Mouse (Mus musculus) limb, embryonic 14.5 days (tissue): ENCODE results near the gene Itpr2. TPM values are rescaled to one million over a fixed set of nuclear protein-coding genes. Genes with fewer than 3 reads are reported as not detected.

Experiments
- ATAC-seq: fragments of 200-750 bp; cut with Nextera tagmentation; 2 replicates; pipeline ENCODE4 v1.8.0; 2017; ENCODE audit warnings: low read depth, moderate number of reproducible peaks, moderate TSS enrichment; ENCODE audit not compliant: low FRiP score
- DNase-seq: peaks from one replicate; pipeline ENCODE4 v3.0.0-alpha.2; 2015; ENCODE audit warnings: low spot score
- H3K27ac ChIP-seq: fragments of 300-500 bp; sonication (generic); replicated peaks from 2 replicates; pipeline ENCODE4 v1.5.1; 2014; ENCODE audit warnings: low read depth, mild to moderate bottlenecking, low read length, moderate library complexity, mixed read lengths
- H3K27me3 ChIP-seq: fragments of 300-500 bp; sonication (generic); 2 replicates; pipeline ENCODE4 v1.6.1; 2014; ENCODE audit warnings: low read length, mixed read lengths; ENCODE audit not compliant: control insufficient read depth, insufficient read depth
- H3K36me3 ChIP-seq: fragments of 300-500 bp; sonication (generic); 2 replicates; pipeline ENCODE4 v1.6.1; 2014; ENCODE audit warnings: mild to moderate bottlenecking, low read length, moderate library complexity, mixed read lengths; ENCODE audit not compliant: control insufficient read depth, insufficient read depth
- H3K4me1 ChIP-seq: fragments of 300-500 bp; sonication (generic); 2 replicates; pipeline ENCODE4 v1.6.1; 2014; ENCODE audit warnings: antibody characterized with exemption, low read length, mixed read lengths; ENCODE audit not compliant: control insufficient read depth, insufficient read depth
- H3K4me2 ChIP-seq: fragments of 300-500 bp; sonication (generic); replicated peaks from 2 replicates; pipeline ENCODE4 v1.6.1; 2014; ENCODE audit warnings: low read depth, mild to moderate bottlenecking, low read length, moderate library complexity; ENCODE audit not compliant: severe bottlenecking
- H3K4me3 ChIP-seq: fragments of 300-500 bp; sonication (generic); replicated peaks from 2 replicates; pipeline ENCODE4 v1.5.1; 2014; ENCODE audit warnings: low read length
- H3K9ac ChIP-seq: fragments of 300-500 bp; sonication (generic); 2 replicates; pipeline ENCODE4 v1.6.1; 2014; ENCODE audit warnings: mild to moderate bottlenecking, low read depth, low read length, moderate library complexity; ENCODE audit not compliant: severe bottlenecking
- H3K9me3 ChIP-seq: fragments of 300-500 bp; sonication (generic); 2 replicates; pipeline ENCODE4 v1.6.1; 2016; ENCODE audit warnings: low read length; ENCODE audit not compliant: control insufficient read depth
- POLR2A ChIP-seq: fragments of 200-500 bp; IDR thresholded peaks from 2 replicates; pipeline ENCODE4 v1.8.0; 2012; ENCODE audit warnings: inconsistent platforms, mild to moderate bottlenecking, moderate library complexity, borderline replicate concordance; ENCODE audit not compliant: insufficient read depth, insufficient read length; ENCODE audit errors: extremely low read depth
- WGBS: fragments of 180-500 bp; shearing (Covaris S2); extraction: QIAGEN DNeasy Blood & Tissue Kit; methylation state at CpG from one replicate; pipeline ENCODE4 v1.1.7; 2014; 5-methylcytosine and 5-hydroxymethylcytosine counted together
- polyA plus RNA-seq, 2 experiments: library from polyadenylated mRNA; depleted of rRNA in 1 of 2; stranded (reverse) in 1 of 2; unstranded in 1 of 2; fragments of >200 nt; fragmentation: Nextera tagmentation in 1 of 2; extraction: Ambion mirVana in 1 of 2; gene quantifications; 2 replicates each; pipeline versions ENCODE4 v1.2.1 to v1.2.3; 2012 to 2014

Gene Itpr2
- polyA plus RNA-seq, 2 experiments = 4.7 to 11.3 TPM

GRCm38 (mm10) chr6:146305995-146306394 lies 196.0 kb downstream of the Itpr2 start:
- WGBS = 73% methylated on average over 3 of the region's 3 CpGs
- H3K27me3 ChIP-seq = no peaks in the 10 kb centered on the region
- H3K36me3 ChIP-seq = no peaks in the 10 kb centered on the region
- no peak for TF ChIP-seq POLR2A
- no peak for DNase-seq
- H3K4me2 ChIP-seq = no peak overlapping the region
- no peaks in the 10 kb centered on the region for H3K9me3 ChIP-seq
- no peak overlapping the region for H3K27ac ChIP-seq
- H3K4me3 ChIP-seq = no peak overlapping the region
- no peak overlapping the region for H3K9ac ChIP-seq
- no peak for ATAC-seq
- H3K4me1 ChIP-seq = no peaks in the 10 kb centered on the region; the same call in none of the 2 replicates

DNA sequence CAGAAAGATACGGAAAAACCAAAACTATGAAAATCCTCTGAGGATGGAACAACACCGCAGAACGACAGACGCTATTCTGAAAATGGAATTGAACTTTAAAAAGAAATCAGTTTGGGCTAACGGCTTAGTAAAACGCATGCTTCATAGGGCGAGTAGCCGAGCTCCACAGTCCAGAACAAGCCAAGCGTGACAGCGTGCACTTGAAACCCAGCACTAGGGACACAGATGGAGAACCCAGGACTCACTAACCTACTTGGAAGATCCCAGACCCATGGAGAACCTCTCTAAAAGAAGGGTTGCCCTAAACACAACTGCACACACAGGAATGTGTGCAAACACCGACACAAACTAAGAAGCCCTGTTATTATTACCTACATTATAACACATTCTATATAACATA lies 197.9 kb downstream of the Itpr2 start:
- no peak for ATAC-seq
- no peak overlapping the region for H3K9ac ChIP-seq
- 90% methylated on average over 11 of the region's 11 CpGs for WGBS
- H3K4me3 ChIP-seq = no peak overlapping the region
- no peaks in the 10 kb centered on the region for H3K36me3 ChIP-seq
- H3K4me1 ChIP-seq = no peaks in the 10 kb centered on the region; the same call in none of the 2 replicates
- no peaks in the 10 kb centered on the region for H3K9me3 ChIP-seq
- H3K27ac ChIP-seq = no peak overlapping the region
- no peak for TF ChIP-seq POLR2A
- no peak overlapping the region for H3K4me2 ChIP-seq
- no peaks in the 10 kb centered on the region for H3K27me3 ChIP-seq
- DNase-seq = no peak

- Histone ChIP-seq H3K27me3 (no peaks in the 10 kb centered on the region), H3K9ac (no peak overlapping the region), H3K27ac (no peak overlapping the region), H3K4me2 (no peak overlapping the region), H3K9me3 (no peaks in the 10 kb centered on the region), H3K4me3 (no peak overlapping the region), H3K36me3 (no peaks in the 10 kb centered on the region), H3K4me1 (no peaks in the 10 kb centered on the region; the same call in none of the 2 replicates)
- ATAC-seq (no peak), DNase-seq (no peak)
- TF ChIP-seq POLR2A = no peak
- 74% methylated on average over 2 of the region's 2 CpGs for WGBS
These were observed 198.7 kb downstream of the Itpr2 start for GRCm38 (mm10) chr6:146303336-146303735.

- H3K27me3 ChIP-seq = no peaks in the 10 kb centered on the region
- no peak overlapping the region for H3K9ac ChIP-seq
- no peaks in the 10 kb centered on the region; the same call in none of the 2 replicates for H3K4me1 ChIP-seq
- WGBS = 73% methylated on average over 8 of the region's 8 CpGs
- no peak overlapping the region for H3K4me2 ChIP-seq
- no peak overlapping the region for H3K4me3 ChIP-seq
- TF ChIP-seq POLR2A = no peak
- H3K9me3 ChIP-seq = no peaks in the 10 kb centered on the region
- ATAC-seq (0 out of 2 replicates have a peak, but pooled peaks have one; percentile 4), DNase-seq (no peak)
- no peaks in the 10 kb centered on the region for H3K36me3 ChIP-seq
- no peak overlapping the region for H3K27ac ChIP-seq
These were observed 199.4 kb downstream of the Itpr2 start for GRCm38 (mm10) chr6:146302574-146303130.

DNA sequence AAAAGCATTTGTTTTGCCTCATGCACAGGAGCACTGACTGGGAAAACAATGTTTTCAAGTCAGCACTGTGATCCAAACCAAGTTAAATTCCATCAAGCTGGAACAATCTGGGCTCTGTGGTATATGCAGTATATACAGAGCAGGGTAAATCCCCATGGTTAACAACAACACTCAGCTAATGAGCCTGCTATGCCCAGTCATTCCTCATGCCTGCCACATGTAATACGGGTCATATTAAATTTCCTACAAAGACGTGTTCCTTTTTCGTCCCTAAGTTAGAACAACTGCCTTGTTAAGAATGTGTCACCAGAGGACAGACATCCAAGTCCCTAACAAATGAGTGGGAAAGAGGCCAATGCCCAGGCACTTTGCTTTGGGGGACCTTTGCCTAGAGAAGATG lies 199.9 kb downstream of the Itpr2 start:
- Histone ChIP-seq H3K4me3 (no peak overlapping the region), H3K36me3 (no peaks in the 10 kb centered on the region), H3K4me1 (no peaks in the 10 kb centered on the region; the same call in none of the 2 replicates), H3K9ac (no peak overlapping the region), H3K4me2 (no peak overlapping the region), H3K9me3 (no peaks in the 10 kb centered on the region), H3K27ac (no peak overlapping the region), H3K27me3 (no peaks in the 10 kb centered on the region)
- no peak for TF ChIP-seq POLR2A
- ATAC-seq = peak; percentile 58
- WGBS = 28% methylated on average over 3 of the region's 3 CpGs
- peak; percentile 45 for DNase-seq
